Mouse (Mus musculus) adrenal gland, postnatal 10 days (tissue): ENCODE results near the gene Gm35134. TPM values are rescaled to one million over a fixed set of nuclear protein-coding genes. Genes with fewer than 3 reads are reported as not detected.
"Not testable (repeated sequence)": the region's sequence is repeated elsewhere in the genome, so short reads cannot be mapped to it uniquely, and the experiment has no call there.

Experiments
- DNase-seq: peaks from one replicate; pipeline ENCODE4 v3.0.0; 2021; ENCODE audit warnings: mixed read lengths
- long read RNA-seq, 2 experiments: library from polyadenylated mRNA; stranded (forward); transcript quantifications; one replicate each; pipeline ENCODE4 v2.0.0; 2021
- total RNA-seq, 2 experiments: library from RNA; stranded (reverse); gene quantifications; 2 replicates each; pipeline ENCODE4 v1.2.3; 2021

Gm35134 gene
- total RNA-seq: not detected
- long read RNA-seq, experiment 1: 0 reads
- long read RNA-seq, experiment 2: 0 reads

DNA sequence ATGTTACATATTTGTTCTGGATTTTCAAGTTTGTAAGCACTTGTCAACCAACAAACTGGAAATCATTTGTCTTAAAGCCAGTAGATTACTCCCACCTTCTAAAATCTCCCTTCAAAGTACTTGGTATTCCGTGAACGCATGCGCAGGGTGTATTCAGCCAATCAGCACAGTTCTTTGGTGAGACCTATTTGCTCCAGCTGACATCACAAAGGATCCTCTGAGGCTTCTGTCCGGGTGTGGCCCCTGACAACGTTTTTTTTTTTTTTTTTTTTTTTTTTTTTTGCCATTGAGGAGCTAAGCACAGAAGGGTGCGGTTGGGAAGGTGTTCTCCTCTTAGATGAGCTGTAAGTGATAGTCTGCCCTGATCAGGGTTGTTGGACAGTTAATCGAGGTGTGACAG lies at the start of gene Gm35134:
Gm35134 (plus strand) TSS at position 301 of the 400 bp plus-strand sequence.
- DNase-seq: not testable (repeated sequence)
